Mouse (Mus musculus): ENCODE results near the gene Arl11.

GRCm38 (mm10) chr14:61360981-61361511, 51.5 kb downstream of the Arl11 start:
- TF ChIP-seq CTCF (IDR thresholded peaks at IDR 0.05; ENCODE audit: low read depth) = no peak
- TF ChIP-seq EP300 (optimal IDR thresholded peaks at IDR 0.05) = no peak

All from stomach, postnatal 0 days (tissue).